Mouse (Mus musculus) frontal cortex, postnatal 14 days (tissue): ENCODE measurements at regions not wholly inside any gene's neighbourhood (a gene's known extent, or its start where the extent isn't known, plus 50 kb on each side); places are given as distances from the start of the nearest gene placed in this dataset.
A peak's percentile ranks its signal among the peaks of the same experiment; 100 is the strongest.
"Not testable (repeated sequence)": the region's sequence is repeated elsewhere in the genome, so short reads cannot be mapped to it uniquely, and the experiment has no call there.

ENCODE experiments used
- DNase-seq, 2 experiments: peaks; one replicate each; pipeline ENCODE4 v3.0.0; 2022; ENCODE audit warnings: low spot score in 2 of 2

DNA sequence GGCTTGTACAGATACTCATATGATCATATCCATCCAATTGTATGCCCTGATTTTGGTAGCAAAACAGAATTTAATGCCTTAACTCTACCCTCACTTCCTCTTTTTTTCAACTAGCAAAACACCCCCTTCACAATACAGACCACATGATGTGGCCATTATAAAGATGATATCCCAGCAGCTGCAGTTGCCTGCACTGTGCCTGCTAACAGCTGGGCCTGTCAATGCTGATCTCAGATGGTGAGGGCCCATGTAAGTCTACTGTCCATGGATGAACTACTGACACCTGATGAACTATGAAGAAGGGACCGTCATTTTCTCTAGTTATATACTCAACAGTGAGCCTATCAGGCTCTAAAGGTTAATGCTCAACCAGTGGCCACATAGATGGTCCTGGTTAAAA is 191.8 kb upstream of the Fmr1 start:
- no peak for DNase-seq

DNA sequence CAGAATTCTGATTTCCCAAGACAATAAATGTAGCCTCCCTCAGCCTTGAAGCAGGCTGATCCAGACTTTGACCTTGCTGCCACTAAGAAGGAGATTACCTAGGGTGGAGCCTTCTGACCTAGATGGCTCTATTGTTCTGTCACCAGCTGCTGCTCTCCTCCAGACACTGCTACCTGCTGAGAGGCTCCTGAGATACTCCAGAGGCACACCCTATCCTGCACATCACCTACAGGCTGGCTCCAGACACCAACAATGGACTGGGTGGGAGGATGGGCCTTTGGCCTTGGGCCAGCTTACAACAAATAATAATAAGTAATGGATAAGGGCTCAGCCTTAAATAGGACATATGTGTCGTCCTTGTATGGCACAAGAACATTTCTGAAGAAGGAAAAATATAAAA is 186.3 kb upstream of the Fmr1 start:
- not testable (repeated sequence) for DNase-seq

DNA sequence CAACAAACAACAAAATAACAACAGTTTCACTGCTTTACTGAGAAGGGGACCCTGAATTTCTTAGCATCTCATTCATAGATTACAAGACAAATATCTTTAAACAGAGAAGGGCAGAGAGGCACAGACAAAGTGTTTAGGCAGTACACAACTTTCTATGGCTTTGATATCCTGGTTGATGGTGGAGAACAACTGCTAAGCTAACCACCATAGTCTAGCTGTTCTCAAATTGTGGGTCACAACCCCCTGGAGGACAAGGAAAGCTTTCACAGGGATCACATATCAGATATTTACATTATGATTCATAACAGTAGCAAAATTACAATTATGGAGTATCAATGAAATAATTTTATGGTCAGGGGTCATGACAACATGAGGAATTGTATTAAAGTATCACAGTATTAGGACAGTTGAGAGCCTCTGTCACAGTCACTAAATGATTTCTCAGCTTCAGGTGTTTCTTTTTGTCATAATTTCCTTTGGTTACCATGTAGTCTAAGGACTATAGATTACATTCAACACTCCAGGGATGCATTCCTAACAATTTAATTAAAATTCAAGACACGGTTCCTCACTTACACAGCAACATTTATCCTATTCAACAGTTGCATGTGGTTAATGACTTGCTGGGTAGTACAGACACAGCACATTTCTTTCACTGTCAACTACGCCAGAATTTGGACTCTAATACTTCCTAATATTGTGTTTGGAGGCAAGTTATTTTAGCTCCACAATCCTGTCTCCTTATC is 183.8 kb upstream of the Fmr1 start:
- DNase-seq: no peak

DNA sequence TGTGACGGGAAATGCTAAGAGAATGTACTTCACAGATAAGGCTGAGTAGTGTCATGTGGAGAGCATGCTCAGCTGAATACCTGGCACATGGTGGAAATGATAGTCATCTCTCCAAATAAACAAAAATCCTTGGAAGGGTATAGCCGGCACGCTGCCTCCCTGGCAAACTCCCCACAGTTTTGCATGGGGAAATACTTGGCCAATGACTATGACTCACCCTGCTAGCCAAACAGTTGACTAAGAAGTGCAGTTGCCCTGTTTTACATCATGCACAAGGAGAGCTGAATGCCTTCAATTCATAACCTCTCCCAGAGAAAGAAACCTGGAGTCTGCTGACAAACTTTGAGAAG is 183.2 kb upstream of the Fmr1 start:
- DNase-seq: no peak

DNA sequence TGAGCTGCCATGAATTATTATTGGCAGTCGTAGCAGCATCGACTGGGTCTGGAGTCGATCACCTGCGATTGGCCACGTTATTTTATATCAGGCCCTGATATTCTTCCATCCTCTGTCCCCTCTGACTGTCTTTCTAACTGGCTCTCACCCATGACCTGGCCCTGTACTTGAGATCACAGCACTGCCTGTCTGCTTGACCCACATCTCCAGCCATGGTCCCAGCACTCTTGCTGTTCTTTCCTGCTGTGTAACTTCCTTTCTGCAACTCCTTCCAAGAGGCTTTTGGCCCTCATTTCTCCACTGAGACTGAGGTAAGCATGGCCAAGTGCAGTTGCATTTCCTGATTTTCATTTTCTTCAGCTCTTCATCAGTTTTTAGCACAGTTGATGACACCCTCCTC is 182.6 kb upstream of the Fmr1 start:
- no peak for DNase-seq

DNA sequence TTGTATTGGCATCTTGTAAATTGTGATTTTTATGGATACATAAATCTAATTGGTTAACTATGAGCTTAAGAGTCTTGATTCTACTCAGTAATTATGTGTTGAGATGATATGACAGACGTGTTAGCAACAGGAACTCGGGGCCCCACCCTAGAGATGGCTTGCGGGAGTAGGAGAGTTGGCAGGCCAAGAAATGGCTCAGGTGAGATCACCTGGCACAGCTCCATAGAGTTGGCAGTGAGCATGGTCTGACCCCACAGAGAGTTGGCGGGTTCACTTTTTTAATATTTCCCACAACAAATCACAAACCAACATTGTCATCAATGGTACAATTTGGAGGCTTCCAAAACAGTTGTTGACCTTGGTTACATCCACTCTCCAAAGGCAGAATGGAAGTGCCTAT is 180.5 kb upstream of the Fmr1 start:
- DNase-seq: no peak

DNA sequence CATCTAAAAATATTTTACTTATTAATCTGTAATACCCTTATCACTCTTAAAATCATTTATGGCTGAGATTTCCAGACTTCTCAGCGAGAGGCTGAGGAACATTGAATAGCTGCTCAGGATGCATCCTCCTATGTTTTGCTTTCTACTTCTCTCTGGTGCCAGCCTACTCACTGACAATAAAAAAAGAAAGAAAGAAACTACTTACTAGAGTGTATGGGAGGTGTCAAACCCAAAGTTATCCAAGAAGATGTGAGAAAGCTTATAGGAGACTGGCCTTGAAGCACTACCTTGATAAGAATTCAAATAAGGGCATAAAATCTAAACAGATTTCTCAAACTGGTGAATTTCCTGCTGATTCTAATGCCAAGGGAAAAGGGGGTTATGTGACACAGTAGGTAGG is 175.4 kb upstream of the Fmr1 start:
- no peak for DNase-seq

DNA sequence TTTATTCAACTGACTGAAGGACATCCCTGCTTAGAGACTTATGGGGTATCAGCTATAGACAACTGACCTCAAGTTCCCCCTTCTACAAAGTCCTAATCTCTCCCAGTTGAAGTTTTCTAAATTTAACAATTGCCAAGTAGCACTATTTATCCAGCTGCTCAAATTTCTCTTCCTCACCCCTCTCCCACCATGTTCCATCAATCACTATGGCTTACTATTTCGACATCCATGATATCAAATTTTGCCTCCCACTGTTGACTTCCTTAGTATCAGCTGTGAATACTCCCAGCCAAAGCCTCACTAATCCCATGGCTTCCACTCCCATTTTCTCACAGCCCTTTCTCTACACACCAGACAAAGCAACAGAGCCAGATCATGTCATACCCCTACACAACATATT is 170.7 kb upstream of the Fmr1 start:
- DNase-seq: no peak

DNA sequence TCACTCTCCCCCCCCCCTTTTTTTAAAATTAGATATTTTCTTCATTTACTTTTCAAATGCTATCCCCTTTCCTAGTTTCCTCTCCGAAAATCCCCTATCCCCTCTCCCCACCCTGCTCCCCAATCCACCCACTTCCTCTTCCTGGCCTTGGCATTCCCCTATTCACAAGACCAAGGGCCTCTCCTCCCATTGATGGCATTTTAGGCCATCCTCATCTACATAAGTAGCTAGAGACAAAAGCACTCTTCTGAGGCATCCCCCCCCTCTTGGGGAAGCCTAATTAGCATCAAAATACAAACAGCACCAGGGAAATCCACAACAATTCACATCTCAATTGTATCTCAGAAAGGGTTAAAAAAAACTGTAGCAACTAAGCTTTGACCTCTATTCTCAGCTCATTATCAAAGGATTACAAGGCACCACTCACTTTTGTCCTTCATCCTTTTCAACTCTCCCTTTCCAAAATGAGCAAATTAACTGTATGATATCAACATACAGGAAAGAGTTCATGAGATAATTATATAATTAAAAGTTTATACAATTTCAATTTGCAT is 166.1 kb upstream of the Fmr1 start:
- DNase-seq: no peak

DNA sequence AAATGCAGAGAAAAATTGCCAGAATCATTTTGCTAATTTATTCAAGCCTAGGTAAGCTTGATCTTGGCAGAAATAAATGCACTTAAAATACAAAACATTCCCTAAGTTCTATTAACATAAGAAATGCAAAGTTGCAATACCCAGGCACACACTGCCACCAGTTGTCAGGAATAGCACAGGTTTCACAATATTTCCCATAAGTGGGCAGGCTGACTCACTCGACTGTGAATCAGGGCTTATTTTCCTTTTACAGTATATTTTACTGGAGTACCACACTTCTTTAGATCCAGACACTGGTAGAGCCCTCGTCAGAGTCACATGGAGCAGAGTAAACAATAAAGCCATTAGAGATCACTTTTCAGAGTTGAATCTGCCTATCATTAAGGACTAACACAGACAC is 131.8 kb upstream of the Fmr1 start:
- no peak for DNase-seq

DNA sequence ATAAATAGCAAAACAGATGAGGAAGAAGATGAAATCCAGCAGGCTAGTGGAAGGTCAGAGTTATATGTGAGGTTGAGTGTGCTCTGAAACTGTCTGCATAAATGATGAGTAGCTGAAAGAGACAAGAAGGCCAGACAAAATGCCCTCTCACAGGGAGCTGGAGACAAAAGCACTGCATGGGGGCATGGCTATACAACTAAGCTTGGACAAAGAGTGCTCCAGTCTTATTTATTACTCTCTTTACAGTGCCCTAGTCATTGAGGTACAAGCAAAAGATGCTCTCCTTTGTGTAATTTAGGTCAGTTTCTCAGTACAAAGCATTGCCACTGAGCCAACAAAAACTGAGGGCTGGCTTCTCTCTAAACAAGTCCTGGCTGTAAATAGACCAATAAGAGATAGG is 124.3 kb upstream of the Fmr1 start:
- no peak for DNase-seq

DNA sequence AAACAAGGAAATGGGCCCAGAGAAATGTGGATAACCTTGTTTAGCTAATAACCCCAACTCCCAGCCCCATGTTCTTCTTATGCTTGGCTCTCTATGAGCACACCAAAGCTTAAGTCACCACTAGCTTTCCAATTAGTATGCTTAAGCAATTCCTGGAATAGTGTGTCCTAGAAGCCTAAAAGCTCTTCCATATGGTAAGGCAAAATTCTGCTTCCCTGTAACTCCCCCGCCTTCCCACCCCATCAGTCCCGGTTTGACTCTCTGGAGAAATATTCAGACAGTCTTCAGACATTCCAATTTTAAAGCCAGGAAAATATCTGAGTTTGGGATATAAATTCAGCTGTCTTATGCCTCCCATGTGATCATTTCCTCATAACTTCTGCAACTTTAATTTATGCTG is 120.6 kb upstream of the Fmr1 start:
- no peak for DNase-seq

DNA sequence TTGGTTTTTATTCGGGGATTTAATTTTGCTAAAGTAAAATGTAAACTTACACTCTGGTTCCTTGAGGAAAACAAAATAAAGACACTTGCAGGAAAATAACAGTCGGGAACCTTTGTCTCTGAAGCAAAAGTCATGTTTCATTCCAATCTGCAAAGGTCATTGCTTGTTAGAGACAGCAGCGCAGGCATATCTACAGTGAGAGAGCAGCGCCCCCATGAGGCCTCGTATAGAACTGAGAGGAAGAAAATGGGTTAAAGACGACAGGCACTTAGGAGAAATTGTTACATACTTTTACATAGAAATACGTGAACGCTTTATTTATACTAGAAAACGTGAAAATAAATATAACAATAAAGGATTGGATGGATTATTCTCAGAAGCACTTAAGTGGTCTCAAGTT is 93.1 kb upstream of the Fmr1 start:
- DNase-seq: peak in 1 of 2 experiments; percentile 30

DNA sequence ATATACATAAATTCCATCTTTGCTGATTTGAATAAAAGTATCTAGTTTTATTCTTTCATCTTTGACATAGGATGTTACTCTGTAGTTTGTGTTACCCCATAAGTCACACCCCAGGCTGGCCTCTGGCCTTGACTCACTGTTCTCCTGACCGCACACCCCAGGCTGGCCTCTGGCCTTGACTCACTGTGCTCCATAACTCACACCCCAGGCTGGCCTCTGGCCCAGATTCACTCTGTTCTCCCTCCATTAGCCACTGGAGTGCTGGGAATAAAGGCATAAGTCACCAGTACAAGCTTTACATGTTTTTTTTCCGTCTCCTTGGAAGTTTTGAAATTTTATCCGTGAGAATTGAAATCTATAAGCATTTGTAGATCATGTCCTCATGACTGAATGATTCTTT is 56.2 kb upstream of the Fmr1 start:
- no peak for DNase-seq
